Mouse (Mus musculus) forebrain, embryonic 10.5 days (tissue): ENCODE measurements at regions not wholly inside any gene's neighbourhood (a gene's known extent, or its start where the extent isn't known, plus 50 kb on each side); places are given as distances from the start of the nearest gene placed in this dataset.

ENCODE experiments used
- DNase-seq: peaks from one replicate; pipeline ENCODE4 v3.0.0-alpha.2; 2017; ENCODE audit warnings: low spot score; ENCODE audit errors: extremely low spot score
- H3K27ac ChIP-seq: fragments of 300-500 bp; sonication (generic); 2 replicates; pipeline ENCODE4 v1.5.1; 2016; ENCODE audit warnings: mild to moderate bottlenecking
- H3K27me3 ChIP-seq: fragments of 300-500 bp; sonication (generic); 2 replicates; pipeline ENCODE4 v1.6.1; 2016; ENCODE audit warnings: mild to moderate bottlenecking; ENCODE audit not compliant: poor library complexity, severe bottlenecking
- H3K36me3 ChIP-seq: fragments of 300-500 bp; sonication (generic); replicated peaks from 2 replicates; pipeline ENCODE4 v1.6.1; 2016; ENCODE audit warnings: mild to moderate bottlenecking, moderate library complexity
- H3K4me1 ChIP-seq: fragments of 300-500 bp; sonication (generic); 2 replicates; pipeline ENCODE4 v1.6.1; 2016
- H3K4me3 ChIP-seq: fragments of 300-500 bp; sonication (generic); 2 replicates; pipeline ENCODE4 v1.5.1; 2016; ENCODE audit warnings: mild to moderate bottlenecking, moderate library complexity
- H3K9me3 ChIP-seq: fragments of 300-500 bp; sonication (generic); 2 replicates; pipeline ENCODE4 v1.6.1; 2016; ENCODE audit warnings: mild to moderate bottlenecking, moderate library complexity
- WGBS: fragments of 180-500 bp; shearing (Covaris S2); methylation state at CpG from one replicate; pipeline ENCODE4 v1.1.7; 2016; 5-methylcytosine and 5-hydroxymethylcytosine counted together

DNA sequence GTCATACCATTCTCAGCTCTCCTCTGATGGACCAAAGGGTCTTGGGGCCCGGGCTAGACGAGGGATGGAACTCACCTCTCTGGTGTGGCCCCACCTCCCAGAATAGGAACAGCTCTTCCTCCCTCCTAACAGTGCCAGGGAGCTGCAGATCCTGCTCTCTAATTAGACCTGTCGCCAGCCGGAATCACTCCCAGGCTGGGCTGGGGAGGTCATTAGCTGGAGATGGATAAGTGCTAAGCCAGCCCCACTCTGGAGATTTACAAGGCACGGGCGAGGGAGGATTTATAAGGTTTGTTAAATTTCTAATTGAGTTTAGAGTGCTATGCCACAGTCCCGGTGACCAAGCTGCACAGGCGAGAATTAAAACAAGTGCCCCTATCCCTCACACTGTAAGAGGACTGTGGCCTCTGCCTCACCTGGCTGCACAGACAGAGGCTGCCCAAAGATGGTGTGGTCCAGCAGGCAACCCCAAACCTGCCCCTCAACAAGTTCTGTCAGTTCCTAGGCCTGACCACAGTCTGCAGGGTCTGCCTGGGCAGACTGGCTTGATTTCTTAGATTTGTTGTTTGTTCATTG is 63.6 kb upstream of the Csf3r start:
- Histone ChIP-seq H3K4me3 (no peak overlapping the region), H3K4me1 (peaks cover 17% of the 10 kb centered on the region), H3K36me3 (no peaks in the 10 kb centered on the region), H3K9me3 (no peaks in the 10 kb centered on the region), H3K27me3 (peaks cover 33% of the 10 kb centered on the region), H3K27ac (no peak overlapping the region)
- no peak for DNase-seq
- WGBS = 43% methylated on average over 8 of the region's 8 CpGs

DNA sequence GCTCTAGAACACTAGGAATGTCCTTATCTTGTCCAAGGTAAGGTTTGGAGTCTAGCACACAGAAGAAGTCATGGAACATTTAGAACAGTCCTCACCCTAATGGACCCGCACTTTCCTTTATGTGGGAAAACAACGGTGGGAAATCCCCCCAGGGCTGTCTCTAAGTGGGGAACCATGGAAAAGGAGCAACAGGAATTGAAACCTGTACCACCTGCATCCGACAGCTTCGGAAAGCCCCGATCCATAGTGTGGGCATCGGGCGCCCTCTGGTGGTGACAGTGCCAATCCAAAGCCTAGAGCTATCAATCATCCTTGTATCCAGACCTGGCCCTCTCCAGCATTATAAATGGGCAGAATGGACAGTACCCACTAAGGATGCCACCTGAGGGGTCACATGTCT is 61.7 kb upstream of the Csf3r start:
- Histone ChIP-seq H3K27ac (no peak overlapping the region), H3K4me3 (no peak overlapping the region), H3K27me3 (peaks cover 33% of the 10 kb centered on the region), H3K9me3 (no peaks in the 10 kb centered on the region), H3K4me1 (peaks cover 11% of the 10 kb centered on the region; the same call in 1 of the 2 replicates), H3K36me3 (no peaks in the 10 kb centered on the region)
- 8% methylated on average over 7 of the region's 7 CpGs for WGBS
- DNase-seq = peak; percentile 77
